Mouse (Mus musculus) megakaryocyte progenitor cell, adult 5-6 weeks (primary cell): ENCODE data around the gene Psmd9. TPM values are rescaled to one million over a fixed set of nuclear protein-coding genes. Genes with fewer than 3 reads are reported as not detected.

Experiments used
- ATAC-seq: replicated peaks from 2 replicates; pipeline ENCODE4 v1.8.0; 2016; ENCODE audit warnings: mild to moderate bottlenecking, moderate TSS enrichment, inconsistent platforms; ENCODE audit not compliant: poor library complexity
- total RNA-seq, 2 experiments: library from RNA; stranded (forward) in 1 of 2; stranded (reverse) in 1 of 2; fragments of 157-497, 149-512 nt in 1 of 2; fragments of 200-1000 nt in 1 of 2; gene quantifications; 2 replicates each; pipeline versions ENCODE4 v1.2.3 to v1.2.4; 2015 to 2017

The Psmd9 gene
- total RNA-seq, 2 experiments from 2014 or later, result 19.4 to 23.9 TPM

- no peak for ATAC-seq
These were observed 125.4 kb downstream of the Psmd9 start for GRCm38 (mm10) chr5:123294653-123295052.

GRCm38 (mm10) chr5:123296224-123296806 lies 127.1 kb downstream of the Psmd9 start:
- peak; percentile 72 for ATAC-seq

- ATAC-seq, result no peak
These were observed 128.0 kb downstream of the Psmd9 start for GRCm38 (mm10) chr5:123296972-123297754.

GRCm38 (mm10) chr5:123297830-123298229 lies 128.6 kb downstream of the Psmd9 start:
- ATAC-seq, result no peak

- peak; percentile 54; the same call in 1 of the 2 replicates for ATAC-seq
These were observed 129.3 kb downstream of the Psmd9 start for GRCm38 (mm10) chr5:123298526-123298925.

Other genes with a start within 250 kb of the Psmd9 start
- gene Kdm2b, start 179.6 kb upstream of the Psmd9 start, total RNA-seq (2015), result 60.0 and 60.4 TPM in 2 replicates
- 49.0 and 75.4 TPM in 2 replicates for gene Kdm2b, start 179.6 kb upstream of the Psmd9 start, total RNA-seq (2017)
- 66.5 and 68.6 TPM in 2 replicates for gene Orai1, start 154.3 kb upstream of the Psmd9 start, total RNA-seq (2015)
- 13.5 and 20.8 TPM in 2 replicates for gene Orai1, start 154.3 kb upstream of the Psmd9 start, total RNA-seq (2017)
- not detected in 2 replicates for gene Morn3, start 122.4 kb upstream of the Psmd9 start, total RNA-seq (2015)
- not detected in 2 replicates for gene Morn3, start 122.4 kb upstream of the Psmd9 start, total RNA-seq (2017)
- 0.42 and 1.4 TPM in 2 replicates for gene Tmem120b, start 101.0 kb upstream of the Psmd9 start, total RNA-seq (2015)
- 1.4 and 1.6 TPM in 2 replicates for gene Tmem120b, start 101.0 kb upstream of the Psmd9 start, total RNA-seq (2017)
- 0.42 and 1.0 TPM in 2 replicates for gene Rhof, start 36.7 kb upstream of the Psmd9 start, total RNA-seq (2015)
- gene Rhof, start 36.7 kb upstream of the Psmd9 start, total RNA-seq (2017), result 0.54 and 1.1 TPM in 2 replicates
- gene Setd1b, start 27.2 kb upstream of the Psmd9 start, total RNA-seq (2015), result 27.5 and 28.3 TPM in 2 replicates
- gene Setd1b, start 27.2 kb upstream of the Psmd9 start, total RNA-seq (2017), result 1.9 and 3.1 TPM in 2 replicates
- gene Hpd, start 13.3 kb downstream of the Psmd9 start, total RNA-seq (2015), result not detected in 2 replicates
- not detected in 2 replicates for gene Hpd, start 13.3 kb downstream of the Psmd9 start, total RNA-seq (2017)
- gene Wdr66, start 82.7 kb downstream of the Psmd9 start, total RNA-seq (2015), result 0.07 TPM in 1 of 2 replicates, not detected in the other
- not detected in 2 replicates for gene Wdr66, start 82.7 kb downstream of the Psmd9 start, total RNA-seq (2017)
- 16.3 and 20.0 TPM in 2 replicates for gene Bcl7a, start 174.4 kb downstream of the Psmd9 start, total RNA-seq (2015)
- 14.7 and 17.5 TPM in 2 replicates for gene Bcl7a, start 174.4 kb downstream of the Psmd9 start, total RNA-seq (2017)
- gene Mlxip, start 225.4 kb downstream of the Psmd9 start, total RNA-seq (2015), result 32.6 TPM in 2 replicates
- 11.0 and 11.3 TPM in 2 replicates for gene Mlxip, start 225.4 kb downstream of the Psmd9 start, total RNA-seq (2017)